Mouse (Mus musculus) right cerebral cortex, adult 18-20 months (tissue): Measurements from ENCODE around the gene Olfr642.

Experiments
- DNase-seq: peaks from one replicate; pipeline ENCODE4 v3.0.0; 2022; ENCODE audit warnings: mixed read lengths

Olfr642 gene

GRCm38 (mm10) chr7:104052566-104052965 is at the start of gene Olfr642:
Gene Olfr642, minus strand, starts transcription at chr7:104052666.
- no peak for DNase-seq

- no peak for DNase-seq
Measured at GRCm38 (mm10) chr7:104085365-104085764, 32.9 kb upstream of the Olfr642 start, which contains the start of gene Olfr645. Gene Olfr645, minus strand, starts transcription at chr7:104085465.

GRCm38 (mm10) chr7:104071769-104072168 is 19.3 kb upstream of the Olfr642 start, which contains the start of gene Olfr644:
Gene Olfr644, minus strand, starts transcription at chr7:104071869.
- no peak for DNase-seq

GRCm38 (mm10) chr7:104061345-104061744 is 8.9 kb upstream of the Olfr642 start, which contains the start of gene 4930516K23Rik:
Gene 4930516K23Rik, minus strand, starts transcription at chr7:104061445.
- DNase-seq: no peak

GRCm38 (mm10) chr7:104059215-104059614 is 6.7 kb upstream of the Olfr642 start:
- no peak for DNase-seq

GRCm38 (mm10) chr7:104050745-104051144 is 1.7 kb downstream of the Olfr642 start:
- no peak for DNase-seq

- DNase-seq: no peak
Measured at GRCm38 (mm10) chr7:104035145-104035544, 17.3 kb downstream of the Olfr642 start, which contains the start of gene Olfr641. Gene Olfr641, plus strand, starts transcription at chr7:104035445.

- DNase-seq: no peak
Measured at GRCm38 (mm10) chr7:104026978-104027377, 25.5 kb downstream of the Olfr642 start.

GRCm38 (mm10) chr7:104025473-104025872 is 27.0 kb downstream of the Olfr642 start, which contains the start of gene Olfr640:
Gene Olfr640, minus strand, starts transcription at chr7:104025573.
- DNase-seq: no peak

- DNase-seq: no peak
Measured at GRCm38 (mm10) chr7:104021651-104022050, 30.8 kb downstream of the Olfr642 start.

- DNase-seq: no peak
Measured at GRCm38 (mm10) chr7:104018953-104019352, 33.5 kb downstream of the Olfr642 start.

GRCm38 (mm10) chr7:104017203-104017602 is 35.3 kb downstream of the Olfr642 start, which contains the start of gene Olfr639:
Gene Olfr639, minus strand, starts transcription at chr7:104017303.
- no peak for DNase-seq

- DNase-seq: no peak
Measured at GRCm38 (mm10) chr7:103999124-103999523, 53.3 kb downstream of the Olfr642 start.

GRCm38 (mm10) chr7:103998446-103998845 is 54.0 kb downstream of the Olfr642 start, which contains the start of gene Olfr638:
Gene Olfr638, plus strand, starts transcription at chr7:103998746.
- DNase-seq: no peak
